Mouse (Mus musculus) midbrain, embryonic 15.5 days (tissue): ENCODE measurements at regions not wholly inside any gene's neighbourhood (a gene's known extent, or its start where the extent isn't known, plus 50 kb on each side); places are given as distances from the start of the nearest gene placed in this dataset.

ENCODE experiments used
- ATAC-seq: fragments of 200-750 bp; cut with Nextera tagmentation; replicated peaks from 2 replicates; pipeline ENCODE4 v1.8.0; 2017; ENCODE audit warnings: moderate TSS enrichment
- H3K27ac ChIP-seq: fragments of 300-500 bp; sonication (generic); 2 replicates; pipeline ENCODE4 v1.5.1; 2015; ENCODE audit warnings: mild to moderate bottlenecking, inconsistent platforms
- H3K27me3 ChIP-seq: fragments of 300-500 bp; sonication (generic); replicated peaks from 2 replicates; pipeline ENCODE4 v1.6.1; 2015; ENCODE audit warnings: inconsistent platforms
- H3K36me3 ChIP-seq: fragments of 300-500 bp; sonication (generic); replicated peaks from 2 replicates; pipeline ENCODE4 v1.6.1; 2015; ENCODE audit warnings: inconsistent platforms
- H3K4me1 ChIP-seq: fragments of 300-500 bp; sonication (generic); 2 replicates; pipeline ENCODE4 v1.6.1; 2015; ENCODE audit warnings: inconsistent platforms
- H3K4me2 ChIP-seq: fragments of 300-500 bp; sonication (generic); 2 replicates; pipeline ENCODE4 v1.6.1; 2015; ENCODE audit warnings: inconsistent platforms, mild to moderate bottlenecking, moderate library complexity
- H3K4me3 ChIP-seq: fragments of 300-500 bp; sonication (generic); 2 replicates; pipeline ENCODE4 v1.5.1; 2015; ENCODE audit warnings: mild to moderate bottlenecking, inconsistent platforms
- H3K9ac ChIP-seq: fragments of 300-500 bp; sonication (generic); 2 replicates; pipeline ENCODE4 v1.6.1; 2015; ENCODE audit warnings: mild to moderate bottlenecking, inconsistent platforms
- H3K9me3 ChIP-seq: fragments of 300-500 bp; sonication (generic); 2 replicates; pipeline ENCODE4 v1.6.1; 2016; ENCODE audit warnings: inconsistent platforms
- WGBS: fragments of 180-500 bp; shearing (Covaris S2); methylation state at CpG from one replicate; pipeline ENCODE4 v1.1.7; 2015; ENCODE audit warnings: mixed read lengths; 5-methylcytosine and 5-hydroxymethylcytosine counted together

DNA sequence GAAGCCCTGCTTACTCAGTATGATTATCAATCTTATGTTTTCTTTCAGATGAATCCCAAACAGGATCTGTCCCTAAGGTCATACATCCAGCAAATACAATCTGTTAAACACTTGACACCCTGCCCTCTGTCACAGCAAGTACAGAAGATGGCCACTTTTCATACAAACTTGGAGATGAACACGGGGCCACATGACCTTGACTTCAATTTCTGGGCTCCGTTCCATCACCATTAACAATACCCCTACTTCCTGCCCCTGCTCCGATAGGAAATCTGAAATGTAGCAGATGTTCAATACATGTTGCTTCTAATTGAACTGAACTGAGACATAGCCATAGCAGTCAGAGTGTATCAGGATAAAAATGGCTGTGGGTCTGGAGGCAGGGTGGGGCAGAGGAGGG is 294.2 kb downstream of the Pdcd6ip start:
- Histone ChIP-seq H3K4me1 (peaks cover 5% of the 10 kb centered on the region), H3K36me3 (no peaks in the 10 kb centered on the region), H3K27me3 (no peaks in the 10 kb centered on the region), H3K27ac (no peak overlapping the region), H3K4me3 (no peak overlapping the region), H3K4me2 (no peak overlapping the region), H3K9me3 (no peaks in the 10 kb centered on the region), H3K9ac (no peak overlapping the region)
- no peak for ATAC-seq
- WGBS: 73% methylated on average over 3 of the region's 3 CpGs

DNA sequence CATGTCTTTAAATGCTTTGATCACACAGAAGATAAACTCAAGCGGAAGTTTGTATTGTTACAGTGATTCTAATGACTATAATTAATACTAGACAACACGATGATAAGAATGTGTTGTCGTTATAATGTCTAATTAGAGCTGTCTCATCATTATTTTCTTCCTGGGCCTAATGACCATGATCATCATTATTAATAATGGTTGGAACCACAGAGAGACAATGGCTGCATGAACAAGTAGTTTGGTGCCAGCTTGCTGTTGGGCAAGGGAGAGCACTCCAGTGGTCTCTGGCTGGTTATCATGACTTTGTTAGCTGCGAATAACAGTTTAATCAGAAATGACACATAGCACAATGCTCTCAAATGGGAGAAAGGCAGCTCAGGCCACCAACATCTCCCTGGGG is 296.4 kb downstream of the Pdcd6ip start:
- Histone ChIP-seq H3K27me3 (no peaks in the 10 kb centered on the region), H3K4me1 (peaks cover 5% of the 10 kb centered on the region), H3K36me3 (no peaks in the 10 kb centered on the region), H3K27ac (no peak overlapping the region), H3K9ac (no peak overlapping the region), H3K9me3 (no peaks in the 10 kb centered on the region), H3K4me2 (no peak overlapping the region), H3K4me3 (no peak overlapping the region)
- 74% methylated on average over 4 of the region's 4 CpGs for WGBS
- no peak for ATAC-seq

DNA sequence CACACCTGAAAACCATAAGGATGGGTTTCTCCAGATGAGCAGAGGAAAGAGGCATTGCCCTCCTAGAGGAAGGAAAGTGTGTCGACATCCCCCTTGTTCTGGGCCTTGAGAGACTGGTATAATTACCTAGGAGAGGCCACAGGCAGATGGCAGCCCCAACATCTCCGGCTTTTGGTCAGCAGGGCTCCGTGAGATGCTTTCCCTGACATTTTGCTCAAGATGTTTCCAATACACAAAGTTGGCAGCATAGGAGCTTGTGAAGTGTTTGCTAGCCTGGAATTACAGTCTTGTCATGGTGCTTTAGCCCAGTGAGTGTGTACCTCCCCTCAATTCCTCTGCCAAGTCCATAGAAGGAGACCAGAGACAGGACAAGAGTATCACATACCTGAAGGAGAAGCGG is 299.5 kb downstream of the Pdcd6ip start:
- H3K27ac ChIP-seq: no peak overlapping the region
- 87% methylated on average over 4 of the region's 4 CpGs for WGBS

DNA sequence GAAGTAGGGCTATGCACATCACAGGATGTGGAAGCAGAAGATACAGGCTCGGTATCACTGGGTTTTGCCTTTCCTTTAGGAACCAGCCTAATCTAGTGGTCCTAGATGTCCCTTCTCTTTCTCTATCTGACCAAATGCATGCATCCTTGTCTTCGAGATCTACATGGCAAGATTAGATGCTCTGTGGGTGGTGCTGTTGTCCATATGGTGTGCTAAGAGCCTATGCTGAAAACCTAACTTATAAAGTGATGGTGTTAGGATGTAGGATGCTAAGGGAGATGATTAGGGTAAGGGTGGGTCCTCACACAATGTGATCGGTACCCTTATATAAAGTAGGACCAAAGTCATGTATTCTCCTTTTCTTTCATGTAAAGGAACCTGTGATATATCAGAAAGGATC is 313.7 kb downstream of the Pdcd6ip start:
- Histone ChIP-seq H3K4me1 (no peaks in the 10 kb centered on the region), H3K27ac (no peak overlapping the region), H3K36me3 (no peaks in the 10 kb centered on the region), H3K4me2 (no peak overlapping the region), H3K9me3 (no peaks in the 10 kb centered on the region), H3K9ac (no peak overlapping the region), H3K4me3 (no peak overlapping the region), H3K27me3 (no peaks in the 10 kb centered on the region)
- no peak for ATAC-seq
- 89% methylated on average over 3 of the region's 3 CpGs for WGBS

More for the DNA sequence above, 299.5 kb downstream of the Pdcd6ip start:
- Histone ChIP-seq H3K4me3 (no peak overlapping the region), H3K9me3 (no peaks in the 10 kb centered on the region), H3K27me3 (no peaks in the 10 kb centered on the region), H3K36me3 (no peaks in the 10 kb centered on the region), H3K4me2 (no peak overlapping the region), H3K9ac (no peak overlapping the region), H3K4me1 (no peaks in the 10 kb centered on the region)
- ATAC-seq: no peak

DNA sequence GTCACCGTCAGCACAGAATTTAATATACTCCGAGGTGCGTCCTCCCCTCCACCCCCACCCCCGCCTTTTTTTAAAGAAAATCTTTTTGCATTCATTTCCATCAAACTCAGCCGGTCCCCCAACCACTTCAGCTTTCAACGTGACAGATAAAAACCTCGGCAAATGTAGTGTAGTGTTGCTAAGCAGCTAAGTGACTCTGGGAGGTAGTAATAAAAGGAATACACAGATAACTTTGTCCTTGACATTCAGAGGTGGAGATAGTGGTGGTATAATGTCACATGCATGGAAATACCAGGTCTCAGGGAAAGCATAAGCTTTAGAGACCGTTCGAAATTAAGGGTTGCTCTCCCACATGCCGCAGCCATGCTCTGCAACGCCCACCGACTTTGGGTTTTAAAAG is 320.7 kb downstream of the Pdcd6ip start:
- H3K4me2 ChIP-seq: no peak overlapping the region
- no peaks in the 10 kb centered on the region for H3K27me3 ChIP-seq
- H3K27ac ChIP-seq: 0 out of 2 replicates have a peak overlapping the region, but pooled peaks have one; percentile 41
- no peak overlapping the region for H3K9ac ChIP-seq
- no peaks in the 10 kb centered on the region for H3K9me3 ChIP-seq
- H3K36me3 ChIP-seq: no peaks in the 10 kb centered on the region
- WGBS: 63% methylated on average over 12 of the region's 12 CpGs
- ATAC-seq: no peak
- H3K4me1 ChIP-seq: peaks cover 7% of the 10 kb centered on the region
- H3K4me3 ChIP-seq: no peak overlapping the region

DNA sequence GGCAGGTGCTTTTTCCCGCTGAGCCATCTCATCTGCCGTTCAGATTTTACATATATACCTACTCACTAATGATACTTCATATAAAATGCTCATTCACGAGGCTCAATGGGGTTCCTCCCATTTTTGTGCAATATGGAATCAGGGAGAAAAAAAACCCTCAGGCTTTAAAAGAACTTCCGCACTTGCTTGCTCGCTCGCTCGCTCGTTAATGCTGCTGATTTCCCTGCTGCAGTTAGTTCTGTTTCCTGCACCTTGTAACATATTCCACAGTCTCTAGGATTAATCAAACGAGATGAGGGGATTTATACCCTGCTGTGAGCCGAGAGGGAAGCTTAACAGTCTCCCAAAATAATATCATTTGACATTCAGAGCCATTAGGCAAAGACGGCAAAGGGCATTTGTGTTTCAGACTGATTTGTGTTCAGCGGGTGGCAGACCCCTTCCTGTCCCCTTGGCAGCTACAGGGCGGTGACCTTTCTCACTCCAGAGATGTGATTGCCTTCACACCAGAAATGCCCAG is 326.4 kb downstream of the Pdcd6ip start:
- H3K27me3 ChIP-seq: no peaks in the 10 kb centered on the region
- no peaks in the 10 kb centered on the region for H3K36me3 ChIP-seq
- H3K4me2 ChIP-seq: peak overlapping the region; percentile 22
- H3K9ac ChIP-seq: no peak overlapping the region
- WGBS: 25% methylated on average over 13 of the region's 13 CpGs
- peaks cover 22% of the 10 kb centered on the region for H3K4me1 ChIP-seq
- no peak overlapping the region for H3K4me3 ChIP-seq
- H3K9me3 ChIP-seq: no peaks in the 10 kb centered on the region
- peak overlapping the region; percentile 69 for H3K27ac ChIP-seq
- peak; percentile 47; the same call in 1 of the 2 replicates for ATAC-seq

DNA sequence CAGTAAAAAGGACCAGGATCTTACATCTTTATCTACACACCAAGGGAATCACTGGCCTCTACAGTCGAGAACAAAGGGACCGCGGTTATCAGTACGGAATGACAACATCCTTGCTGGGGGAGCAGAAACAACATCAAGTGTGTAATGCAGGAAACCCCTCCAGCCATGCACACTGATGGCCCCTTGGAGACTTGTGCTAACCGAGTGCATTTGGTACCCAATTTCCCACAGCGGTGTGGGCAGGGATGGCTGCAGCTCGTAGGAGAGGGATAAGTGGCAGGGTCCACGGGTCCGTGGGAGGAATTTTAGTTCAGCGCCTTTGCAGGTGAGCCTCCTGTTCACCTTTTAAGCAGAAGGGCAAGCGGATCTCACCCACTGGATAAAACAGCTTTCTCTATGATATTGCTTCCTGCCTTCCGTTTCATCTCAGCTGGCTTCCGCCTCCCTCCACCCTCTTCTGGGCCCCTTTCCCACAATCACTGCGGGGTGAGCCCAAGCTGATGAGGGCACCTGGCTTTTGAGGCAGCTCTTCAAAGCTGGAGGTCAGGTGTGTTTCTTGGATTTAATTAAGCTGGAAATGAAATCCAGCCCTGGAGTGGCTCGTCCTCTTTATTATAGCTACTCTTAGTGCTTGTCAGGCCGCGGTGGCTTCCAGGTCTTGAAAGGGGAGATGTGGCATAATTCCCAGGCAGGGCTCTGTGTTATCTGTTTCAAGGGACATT is 327.5 kb downstream of the Pdcd6ip start:
- WGBS: 42% methylated on average over 17 of the region's 17 CpGs
- peak; percentile 55; the same call in 1 of the 2 replicates for ATAC-seq
- H3K36me3 ChIP-seq: no peaks in the 10 kb centered on the region
- H3K4me3 ChIP-seq: no peak overlapping the region
- no peak overlapping the region for H3K4me2 ChIP-seq
- H3K4me1 ChIP-seq: peaks cover 22% of the 10 kb centered on the region
- peak overlapping the region; percentile 65 for H3K27ac ChIP-seq
- H3K9ac ChIP-seq: no peak overlapping the region
- H3K27me3 ChIP-seq: no peaks in the 10 kb centered on the region
- H3K9me3 ChIP-seq: no peaks in the 10 kb centered on the region

DNA sequence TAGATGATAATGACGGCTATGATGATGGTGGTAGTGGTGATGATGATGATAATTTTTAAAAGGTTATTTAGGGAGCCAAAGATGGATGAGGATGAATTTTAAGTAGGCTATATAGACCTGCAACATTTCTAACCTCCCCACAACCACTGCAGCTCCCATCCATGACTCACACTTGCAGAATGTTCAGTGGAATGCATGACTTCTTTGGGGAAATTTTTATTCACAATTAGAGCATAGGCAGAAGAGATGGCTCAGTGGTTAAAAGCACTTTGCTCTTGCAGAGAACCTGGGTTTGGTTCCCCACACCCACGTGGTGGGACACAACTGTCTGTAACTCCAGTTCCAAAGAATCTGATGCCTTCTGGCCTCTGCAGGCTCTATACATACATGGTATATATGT is 329.5 kb downstream of the Pdcd6ip start:
- Histone ChIP-seq H3K27ac (no peak overlapping the region), H3K4me1 (peaks cover 22% of the 10 kb centered on the region), H3K36me3 (no peaks in the 10 kb centered on the region), H3K27me3 (no peaks in the 10 kb centered on the region), H3K9ac (no peak overlapping the region), H3K4me3 (no peak overlapping the region), H3K9me3 (no peaks in the 10 kb centered on the region), H3K4me2 (no peak overlapping the region)
- no peak for ATAC-seq
- WGBS: 87% methylated on average over 2 of the region's 2 CpGs

DNA sequence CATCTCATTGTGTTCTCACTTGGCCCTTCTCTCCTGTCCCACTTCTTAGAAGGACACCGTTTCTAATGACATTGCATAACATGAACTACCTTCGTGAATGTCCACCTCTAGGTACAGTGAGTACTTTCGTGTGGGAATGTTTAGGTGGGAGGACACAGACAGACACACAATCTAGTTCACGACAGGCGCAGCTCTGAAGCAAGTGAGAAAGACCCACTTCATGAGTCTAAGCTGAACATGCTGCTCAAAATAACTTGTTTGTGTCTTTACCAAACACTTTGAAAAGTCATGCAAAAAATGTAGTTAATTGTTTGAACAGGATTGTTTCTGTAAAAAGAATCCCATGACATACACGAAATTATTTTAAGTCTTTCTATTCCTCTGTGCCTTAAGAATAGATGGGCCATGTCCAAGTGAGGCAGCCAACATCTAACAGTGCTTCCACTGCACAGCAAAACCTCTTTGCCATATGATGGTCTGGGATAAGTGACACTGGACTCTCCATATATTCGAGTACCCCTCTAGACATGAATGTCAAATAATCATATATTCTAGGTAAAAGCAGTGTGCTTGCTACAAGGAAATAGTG is 336.2 kb downstream of the Pdcd6ip start:
- H3K36me3 ChIP-seq: no peaks in the 10 kb centered on the region
- H3K27ac ChIP-seq: no peak overlapping the region
- 88% methylated on average over 7 of the region's 7 CpGs for WGBS
- no peak overlapping the region for H3K4me3 ChIP-seq
- no peaks in the 10 kb centered on the region for H3K4me1 ChIP-seq
- no peak for ATAC-seq
- H3K27me3 ChIP-seq: no peaks in the 10 kb centered on the region
- H3K9me3 ChIP-seq: no peaks in the 10 kb centered on the region
- H3K4me2 ChIP-seq: no peak overlapping the region
- no peak overlapping the region for H3K9ac ChIP-seq

DNA sequence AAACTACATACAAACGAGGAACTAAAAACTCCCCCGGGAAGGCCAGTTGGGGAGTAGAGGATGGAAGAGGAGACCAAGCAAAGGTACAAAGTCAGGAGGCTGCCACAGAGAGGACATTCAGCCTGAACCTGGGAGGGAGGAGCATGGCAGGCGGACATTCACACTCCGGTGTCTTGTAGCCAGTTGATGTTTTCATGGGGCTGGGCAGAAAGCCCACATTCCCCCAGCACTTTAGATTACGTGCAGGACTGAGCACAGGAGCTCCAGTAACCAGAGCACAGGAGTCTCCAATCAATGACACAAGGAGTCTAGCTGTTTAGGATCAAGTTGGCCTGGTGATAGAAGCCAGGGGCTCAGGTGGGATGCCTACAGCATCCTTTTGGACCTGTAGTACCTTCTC is 360.1 kb downstream of the Pdcd6ip start:
- no peaks in the 10 kb centered on the region for H3K27me3 ChIP-seq
- H3K9ac ChIP-seq: no peak overlapping the region
- no peak overlapping the region for H3K27ac ChIP-seq
- WGBS: 82% methylated on average over 5 of the region's 5 CpGs
- no peaks in the 10 kb centered on the region for H3K36me3 ChIP-seq
- H3K4me3 ChIP-seq: no peak overlapping the region
- no peaks in the 10 kb centered on the region for H3K9me3 ChIP-seq
- H3K4me2 ChIP-seq: no peak overlapping the region
- H3K4me1 ChIP-seq: no peaks in the 10 kb centered on the region; the same call in 1 of the 2 replicates
- ATAC-seq: no peak

DNA sequence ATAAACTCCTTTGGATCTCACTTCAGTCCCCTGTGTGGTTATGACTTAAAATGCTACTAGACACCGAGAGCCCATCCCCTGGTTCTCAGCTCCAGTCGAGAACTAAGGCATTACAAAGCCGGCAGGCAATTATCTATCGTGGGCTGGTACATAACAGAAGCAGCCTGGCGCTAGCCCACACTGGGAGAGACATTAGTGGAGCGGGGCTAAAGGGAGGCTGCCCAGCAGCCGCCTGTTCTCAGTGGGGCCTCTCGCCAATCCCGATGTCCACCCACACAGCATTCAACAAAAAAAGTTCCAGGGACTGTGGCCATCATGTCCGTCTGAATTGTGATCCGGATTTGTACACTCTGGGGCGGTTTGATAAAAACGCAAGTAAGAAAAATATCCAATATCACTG is 361.5 kb downstream of the Pdcd6ip start:
- no peak overlapping the region for H3K9ac ChIP-seq
- H3K4me2 ChIP-seq: no peak overlapping the region
- no peak overlapping the region for H3K27ac ChIP-seq
- H3K9me3 ChIP-seq: no peaks in the 10 kb centered on the region
- no peaks in the 10 kb centered on the region for H3K27me3 ChIP-seq
- no peak for ATAC-seq
- no peak overlapping the region for H3K4me3 ChIP-seq
- no peaks in the 10 kb centered on the region; the same call in 1 of the 2 replicates for H3K4me1 ChIP-seq
- 62% methylated on average over 13 of the region's 13 CpGs for WGBS
- no peaks in the 10 kb centered on the region for H3K36me3 ChIP-seq

DNA sequence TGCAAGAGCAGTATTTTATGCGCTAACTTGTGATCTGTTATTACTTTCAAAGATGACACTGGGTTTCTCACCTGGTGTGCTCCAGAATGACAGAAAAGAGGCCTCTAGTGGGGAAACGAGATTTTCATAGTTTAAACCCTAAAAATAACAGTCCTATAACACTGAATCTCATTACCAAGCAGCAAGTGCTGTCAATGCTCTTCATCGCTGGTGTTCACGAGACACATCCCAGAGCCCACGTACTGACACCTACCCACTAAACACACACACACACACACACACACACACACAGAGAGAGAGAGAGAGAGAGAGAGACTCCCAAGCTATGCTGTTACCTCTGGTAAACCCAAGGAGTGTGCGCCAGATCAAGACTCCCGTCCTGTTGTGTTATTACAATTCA is 365.9 kb downstream of the Pdcd6ip start:
- Histone ChIP-seq H3K9me3 (no peaks in the 10 kb centered on the region), H3K4me1 (no peaks in the 10 kb centered on the region; the same call in 1 of the 2 replicates), H3K4me3 (no peak overlapping the region), H3K27me3 (no peaks in the 10 kb centered on the region), H3K9ac (no peak overlapping the region), H3K4me2 (no peak overlapping the region), H3K27ac (no peak overlapping the region), H3K36me3 (no peaks in the 10 kb centered on the region)
- ATAC-seq: no peak
- 74% methylated on average over 7 of the region's 7 CpGs for WGBS

DNA sequence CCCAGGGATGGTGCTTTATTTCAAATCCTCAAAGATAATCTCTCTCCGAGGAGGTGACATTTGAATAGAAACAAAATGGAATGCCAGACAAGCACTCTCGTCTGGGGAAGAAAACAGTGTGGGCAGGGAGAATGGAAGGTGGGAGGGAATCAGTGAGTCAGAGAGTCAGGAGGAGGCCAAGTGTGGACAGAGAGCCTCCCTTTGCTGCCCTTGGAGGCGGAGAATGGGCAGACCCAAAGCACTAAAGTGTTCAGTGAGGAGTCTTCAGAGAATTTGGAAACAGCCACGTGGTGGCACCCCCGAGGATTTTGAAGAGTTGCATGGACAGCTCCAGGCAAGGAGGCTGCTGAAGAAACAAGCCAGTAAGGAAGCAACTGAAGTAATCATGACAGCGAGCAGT is 367.2 kb downstream of the Pdcd6ip start:
- H3K9me3 ChIP-seq: no peaks in the 10 kb centered on the region
- no peak for ATAC-seq
- H3K4me1 ChIP-seq: no peaks in the 10 kb centered on the region
- 53% methylated on average over 6 of the region's 6 CpGs for WGBS
- H3K27ac ChIP-seq: no peak overlapping the region
- H3K36me3 ChIP-seq: no peaks in the 10 kb centered on the region
- H3K27me3 ChIP-seq: no peaks in the 10 kb centered on the region
- no peak overlapping the region for H3K4me2 ChIP-seq
- no peak overlapping the region for H3K4me3 ChIP-seq
- no peak overlapping the region for H3K9ac ChIP-seq
